Mouse (Mus musculus): ENCODE data around the gene Tacc3.

Gene Tacc3

GRCm38 (mm10) chr5:33694848-33695717, 37.2 kb downstream of the Tacc3 start:
- DNase-seq (ENCODE audit: low read depth, low spot score): no peak

- no peak for DNase-seq (ENCODE audit: low read depth, low spot score)
These were observed 37.8 kb downstream of the Tacc3 start for GRCm38 (mm10) chr5:33695718-33696121.

GRCm38 (mm10) chr5:33696430-33696829, 38.5 kb downstream of the Tacc3 start:
- DNase-seq (ENCODE audit: low read depth, low spot score): no peak

GRCm38 (mm10) chr5:33697534-33697933, 39.6 kb downstream of the Tacc3 start:
- no peak for DNase-seq (ENCODE audit: low read depth, low spot score)

GRCm38 (mm10) chr5:33697947-33698512, 40.1 kb downstream of the Tacc3 start:
- no peak for DNase-seq (ENCODE audit: low read depth, low spot score)

- no peak for DNase-seq (ENCODE audit: low read depth, low spot score)
These were observed 40.7 kb downstream of the Tacc3 start for GRCm38 (mm10) chr5:33698669-33699068.

GRCm38 (mm10) chr5:33700010-33700409, 42.1 kb downstream of the Tacc3 start:
- DNase-seq (ENCODE audit: low read depth, low spot score): no peak

- no peak for DNase-seq (ENCODE audit: low read depth, low spot score)
These were observed 43.9 kb downstream of the Tacc3 start for GRCm38 (mm10) chr5:33701832-33702231.

- no peak for DNase-seq (ENCODE audit: low read depth, low spot score)
These were observed 46.1 kb downstream of the Tacc3 start for GRCm38 (mm10) chr5:33703999-33704398.

- no peak for DNase-seq (ENCODE audit: low read depth, low spot score)
These were observed 47.1 kb downstream of the Tacc3 start for GRCm38 (mm10) chr5:33704945-33705611.

GRCm38 (mm10) chr5:33705612-33706349, 47.9 kb downstream of the Tacc3 start:
- no peak for DNase-seq (ENCODE audit: low read depth, low spot score)

GRCm38 (mm10) chr5:33706350-33706629, 48.4 kb downstream of the Tacc3 start:
- DNase-seq (ENCODE audit: low read depth, low spot score): no peak

GRCm38 (mm10) chr5:33707163-33707562, 49.2 kb downstream of the Tacc3 start:
- DNase-seq (ENCODE audit: low read depth, low spot score): no peak

- DNase-seq (ENCODE audit: low read depth, low spot score): no peak
These were observed 51.1 kb downstream of the Tacc3 start for GRCm38 (mm10) chr5:33709037-33709436.

- no peak for DNase-seq (ENCODE audit: low read depth, low spot score)
These were observed 54.6 kb downstream of the Tacc3 start for GRCm38 (mm10) chr5:33712550-33712949.

- no peak for DNase-seq (ENCODE audit: low read depth, low spot score)
These were observed 57.3 kb downstream of the Tacc3 start for GRCm38 (mm10) chr5:33715182-33715581.

- DNase-seq (ENCODE audit: low read depth, low spot score): no peak
These were observed 58.5 kb downstream of the Tacc3 start for GRCm38 (mm10) chr5:33716467-33716866.

- no peak for DNase-seq (ENCODE audit: low read depth, low spot score)
These were observed 60.5 kb downstream of the Tacc3 start for GRCm38 (mm10) chr5:33718460-33718859.

GRCm38 (mm10) chr5:33720852-33721490, 63.0 kb downstream of the Tacc3 start:
- no peak for DNase-seq (ENCODE audit: low read depth, low spot score)

GRCm38 (mm10) chr5:33721541-33722265, 63.8 kb downstream of the Tacc3 start, which contains the start of gene Fgfr3:
Gene Fgfr3 (plus strand): TSS chr5:33721674.
- DNase-seq (ENCODE audit: low read depth, low spot score): no peak

Data from c-Kit-negative CD71-positive TER-119-positive erythroid progenitor cells, embryonic 14.5 days (primary cell).